In genomic region chr7:121074801-121075400, GRCm38 (mm10) we compare ENCODE assay signal across 10 mouse cellular contexts. TPM values are rescaled to one million over a fixed set of nuclear protein-coding genes. Genes with fewer than 3 reads are reported as not detected.
DNase-seq lines count a peak whose midpoint lies in the region; ATAC-seq and TF ChIP-seq lines count a peak whose summit lies in the region.
"Had no signal": no experiment of that assay in that cellular context is flagged by ENCODE, and none has a peak within 500 bp of the region (broad histone marks: within the 10 kb centered on the region; RNA-seq: fewer than 3 reads in every experiment).

No protein-coding gene starts in this region.

- peaks cover 40% of the 10 kb centered on the region for H3K36me3 ChIP-seq in heart, embryonic 10.5 days
- H3K36me3 ChIP-seq in heart, embryonic 15.5 days, result peaks cover 12% of the 10 kb centered on the region
- peaks cover 6% of the 10 kb centered on the region; the same call in 1 of the 2 replicates for H3K36me3 ChIP-seq in lung, postnatal 0 days (ENCODE audit: insufficient read depth, low read length)
- peaks cover 31% of the 10 kb centered on the region for H3K36me3 ChIP-seq in neural tube, embryonic 15.5 days

- H3K4me2 ChIP-seq in heart, embryonic 15.5 days, result 0 out of 2 replicates have a peak overlapping the region, but pooled peaks have one; percentile 7
- H3K4me2 ChIP-seq in lung, postnatal 0 days (replicated peaks; ENCODE audit: low read depth, low read length), result peak overlapping the region; percentile 25; the same call in 1 of the 2 replicates
- no peak overlapping the region for H3K4me2 ChIP-seq in neural tube, embryonic 15.5 days
- H3K4me2 ChIP-seq: embryonic facial prominence, embryonic 12.5 days had no signal

- no peak overlapping the region for H3K4me3 ChIP-seq in heart, embryonic 10.5 days
- H3K4me3 ChIP-seq in heart, embryonic 15.5 days, result no peak overlapping the region
- no peak overlapping the region for H3K4me3 ChIP-seq in lung, postnatal 0 days (ENCODE audit: low read depth, low read length)
- no peak overlapping the region for H3K4me3 ChIP-seq in neural tube, embryonic 15.5 days (replicated peaks)
- H3K4me3 ChIP-seq: embryonic facial prominence, embryonic 12.5 days had no signal

- POLR2A ChIA-PET in Patski (lab: Charles Lee), result interaction anchor here (0.7 to 1.3 kb wide), 2 partner anchors 9 to 35 kb away, joined by 3 read pairs; no protein-coding TSS in a partner anchor

- CTCF ChIA-PET in Patski (lab: Charles Lee), result interaction anchor here (0.9 to 3.4 kb wide), 5 partner anchors 10 to 142 kb away, joined by 3 to 15 read pairs (median 3); no protein-coding TSS in a partner anchor

- H3K9me3 ChIP-seq in heart, embryonic 10.5 days, result no peaks in the 10 kb centered on the region
- H3K9me3 ChIP-seq in heart, embryonic 15.5 days (replicated peaks), result no peaks in the 10 kb centered on the region
- H3K9me3 ChIP-seq in lung, postnatal 0 days (ENCODE audit: low read length), result no peaks in the 10 kb centered on the region
- H3K9me3 ChIP-seq in neural tube, embryonic 15.5 days (replicated peaks), result no peaks in the 10 kb centered on the region
- H3K9me3 ChIP-seq: embryonic facial prominence, embryonic 12.5 days had no signal

- peak; percentile 32 for ATAC-seq in Patski
- ATAC-seq in heart, embryonic 15.5 days (replicated peaks; ENCODE audit: insufficient number of reproducible peaks, insufficient read depth, low FRiP score, low read depth), result peak; percentile 64; the same call in 1 of the 2 replicates
- peak; percentile 91 for ATAC-seq in lung, postnatal 0 days
- no peak for ATAC-seq in neural tube, embryonic 15.5 days (ENCODE audit: low FRiP score)
- ATAC-seq: forebrain, postnatal 0 days had no signal

- no peaks in the 10 kb centered on the region for H3K27me3 ChIP-seq in heart, embryonic 10.5 days (ENCODE audit: insufficient read depth, poor library complexity, severe bottlenecking)
- H3K27me3 ChIP-seq in Patski, result no peaks in the 10 kb centered on the region
- H3K27me3 ChIP-seq in heart, embryonic 15.5 days, result no peaks in the 10 kb centered on the region
- H3K27me3 ChIP-seq in lung, postnatal 0 days (replicated peaks; ENCODE audit: insufficient read depth, low read length), result no peaks in the 10 kb centered on the region
- H3K27me3 ChIP-seq in neural tube, embryonic 15.5 days (replicated peaks), result no peaks in the 10 kb centered on the region
- H3K27me3 ChIP-seq: embryonic facial prominence, embryonic 12.5 days had no signal

- WGBS in heart, embryonic 10.5 days, result 59% methylated on average over 6 of the region's 6 CpGs
- WGBS in heart, embryonic 15.5 days, result 39% methylated on average over 6 of the region's 6 CpGs
- 60% methylated on average over 6 of the region's 6 CpGs for WGBS in lung, postnatal 0 days
- WGBS in neural tube, embryonic 15.5 days, result 91% methylated on average over 6 of the region's 6 CpGs

- H3K4me1 ChIP-seq in heart, embryonic 10.5 days, result peaks cover 27% of the 10 kb centered on the region
- peaks cover 22% of the 10 kb centered on the region for H3K4me1 ChIP-seq in heart, embryonic 15.5 days (replicated peaks)
- H3K4me1 ChIP-seq in lung, postnatal 0 days (ENCODE audit: insufficient read depth, low read depth, low read length), result no peaks in the 10 kb centered on the region; the same call in 1 of the 2 replicates
- H3K4me1 ChIP-seq in neural tube, embryonic 15.5 days, result peaks cover 3% of the 10 kb centered on the region
- H3K4me1 ChIP-seq: embryonic facial prominence, embryonic 12.5 days had no signal

- peak; percentile 76 for TF ChIP-seq EP300 in lung, postnatal 0 days (IDR thresholded peaks at IDR 0.05)

- in situ Hi-C loops in Patski (cut with MboI; ENCODE audit: low pct_unique_long_range_greater_than_20kb), result no loop called here

- no peak overlapping the region for H3K9ac ChIP-seq in heart, embryonic 15.5 days
- H3K9ac ChIP-seq in lung, postnatal 0 days (replicated peaks; ENCODE audit: low read depth), result no peak overlapping the region
- H3K9ac ChIP-seq in neural tube, embryonic 15.5 days (replicated peaks), result no peak overlapping the region
- H3K9ac ChIP-seq: embryonic facial prominence, embryonic 12.5 days; forebrain, postnatal 0 days had no signal

- TF ChIP-seq CTCF in Patski (IDR thresholded peaks at IDR 0.05), result no peak
- no peak for TF ChIP-seq CTCF in lung, postnatal 0 days (IDR thresholded peaks at IDR 0.05)

- no peak overlapping the region; the same call in 1 of the 2 replicates for H3K27ac ChIP-seq in heart, embryonic 10.5 days
- peak overlapping the region; percentile 60 for H3K27ac ChIP-seq in heart, embryonic 15.5 days
- peak overlapping the region; percentile 59 for H3K27ac ChIP-seq in lung, postnatal 0 days (ENCODE audit: low read length)
- no peak overlapping the region for H3K27ac ChIP-seq in neural tube, embryonic 15.5 days (replicated peaks)
- H3K27ac ChIP-seq: embryonic facial prominence, embryonic 12.5 days had no signal

- peak; percentile 94 for DNase-seq in heart, adult 11 months
- no peak for DNase-seq in heart, embryonic 10.5 days (ENCODE audit: low spot score)
- DNase-seq in Patski (ENCODE audit: low read depth, low spot score), result no peak
- peak; percentile 90 for DNase-seq in lung, postnatal 0 days (ENCODE audit: low spot score)
- DNase-seq in urinary bladder, postnatal 14 days (ENCODE audit: low spot score), result no peak
- DNase-seq in Muller cell, postnatal 12 days (ENCODE audit: inconsistent ontology term), result no peak
- DNase-seq: forebrain, postnatal 0 days had no signal

RNA-seq across cellular contexts. Expression of gene Igsf6, which starts 0.5 kb away (rescaled TPM):
- 0.39 and 0.92 TPM in 2 replicates for polyA plus RNA-seq in heart, embryonic 10.5 days (2016; fragmentation: Nextera tagmentation; extraction: Ambion mirVana)
- 0.17 TPM for polyA plus RNA-seq in Patski (2021)
- 1.2 and 2.5 TPM in 2 replicates for polyA plus RNA-seq in heart, embryonic 15.5 days (2015; fragmentation: Nextera tagmentation; extraction: Ambion mirVana)
- polyA plus RNA-seq in lung, postnatal 0 days (2015; fragmentation: Nextera tagmentation; extraction: Ambion mirVana), result 5.5 TPM in 2 replicates
- 1.2 and 1.6 TPM in 2 replicates for polyA plus RNA-seq in neural tube, embryonic 15.5 days (2015; fragmentation: Nextera tagmentation; extraction: Ambion mirVana)

RNA-seq across cellular contexts. Expression of gene Otoa, which starts 6.5 kb away (rescaled TPM):
- 0.04 TPM in 1 of 2 replicates, not detected in the other for polyA plus RNA-seq in heart, embryonic 10.5 days (2016; fragmentation: Nextera tagmentation; extraction: Ambion mirVana)
- polyA plus RNA-seq in Patski (2021), result 0.09 TPM
- 0.19 and 0.38 TPM in 2 replicates for polyA plus RNA-seq in heart, embryonic 15.5 days (2015; fragmentation: Nextera tagmentation; extraction: Ambion mirVana)
- polyA plus RNA-seq in lung, postnatal 0 days (2015; fragmentation: Nextera tagmentation; extraction: Ambion mirVana), result 0.04 TPM in 2 replicates
- 0.11 and 0.31 TPM in 2 replicates for polyA plus RNA-seq in neural tube, embryonic 15.5 days (2015; fragmentation: Nextera tagmentation; extraction: Ambion mirVana)

RNA-seq across cellular contexts. Expression of gene Mettl9, which starts 40.7 kb away (rescaled TPM):
- polyA plus RNA-seq in heart, embryonic 10.5 days (2016; fragmentation: Nextera tagmentation; extraction: Ambion mirVana), result 93.7 and 135 TPM in 2 replicates
- 145 TPM for polyA plus RNA-seq in Patski (2021)
- 87.4 and 92.5 TPM in 2 replicates for polyA plus RNA-seq in heart, embryonic 15.5 days (2015; fragmentation: Nextera tagmentation; extraction: Ambion mirVana)
- 69.7 and 73.9 TPM in 2 replicates for polyA plus RNA-seq in lung, postnatal 0 days (2015; fragmentation: Nextera tagmentation; extraction: Ambion mirVana)
- polyA plus RNA-seq in neural tube, embryonic 15.5 days (2015; fragmentation: Nextera tagmentation; extraction: Ambion mirVana), result 169 and 173 TPM in 2 replicates

Comparison
In these comparisons a context has a peak if more than half of its experiments do, and no peak if none do; other contexts are left out.
1. DNase-seq: peak in heart, adult 11 months (single experiment) and lung, postnatal 0 days (single experiment); none in heart, embryonic 10.5 days (single experiment), Patski (single experiment), urinary bladder, postnatal 14 days (single experiment) and Muller cell, postnatal 12 days (single experiment).
2. H3K27ac ChIP-seq: peak in heart, embryonic 15.5 days (single experiment) and lung, postnatal 0 days (single experiment); none in heart, embryonic 10.5 days (single experiment) and neural tube, embryonic 15.5 days (single experiment).